Mouse (Mus musculus) gastrocnemius, adult 8-10 months (tissue): ENCODE measurements around the gene Atp9a. TPM values are rescaled to one million over a fixed set of nuclear protein-coding genes. Genes with fewer than 3 reads are reported as not detected.

Experiments used
- DNase-seq, 2 experiments: peaks; one replicate each; pipeline ENCODE4 v3.0.0; 2022; ENCODE audit warnings: low spot score in 2 of 2
- total RNA-seq, 4 experiments: library from RNA; stranded (reverse); gene quantifications; 2 replicates each; pipeline ENCODE4 v1.2.4; 2022

Atp9a gene
- total RNA-seq, 4 experiments from 2014 or later: 23.0 to 28.0 (median 26.2) TPM

DNA sequence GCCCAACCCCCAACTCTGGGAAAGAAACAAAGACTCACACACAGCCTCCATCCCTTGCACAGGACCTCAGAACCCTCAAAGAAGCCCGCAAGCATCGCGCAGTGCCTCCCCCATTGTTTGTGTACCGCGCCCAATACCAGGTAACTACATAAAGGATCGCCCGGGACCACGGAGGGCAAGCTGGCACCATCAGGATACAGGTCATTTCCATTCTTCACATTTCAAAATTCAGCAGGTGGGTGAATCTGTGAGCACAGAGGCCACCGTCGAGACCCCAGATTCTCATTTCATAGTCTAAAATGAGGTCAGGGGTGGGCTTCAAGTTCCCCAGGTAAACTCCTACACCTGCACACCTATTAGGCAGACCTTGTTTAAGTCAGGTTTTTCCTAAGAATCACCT lies 1.7 kb downstream of the Atp9a start:
- DNase-seq: no peak

- DNase-seq: no peak
Observed at GRCm38 (mm10) chr2:168738854-168739253, 3.4 kb downstream of the Atp9a start.

DNA sequence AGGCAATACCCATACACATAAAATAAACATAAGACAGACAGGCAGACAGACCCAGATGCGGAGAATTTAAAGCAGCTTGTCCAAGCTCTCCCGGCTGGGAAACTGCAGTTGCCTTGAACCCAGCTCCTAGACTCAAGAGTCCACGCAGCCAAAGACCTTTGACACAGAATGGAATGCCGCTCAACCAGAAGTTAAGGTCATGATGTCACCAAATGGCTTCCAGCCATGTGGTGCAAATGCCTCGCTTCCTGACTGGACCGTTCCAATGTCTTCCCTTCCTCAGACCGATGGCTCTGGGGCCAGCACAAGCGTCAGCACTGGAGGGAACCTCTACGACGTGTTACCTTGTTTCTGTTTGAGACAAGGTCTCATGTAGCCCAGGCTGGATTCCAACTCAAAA lies 4.3 kb downstream of the Atp9a start:
- DNase-seq: no peak

DNA sequence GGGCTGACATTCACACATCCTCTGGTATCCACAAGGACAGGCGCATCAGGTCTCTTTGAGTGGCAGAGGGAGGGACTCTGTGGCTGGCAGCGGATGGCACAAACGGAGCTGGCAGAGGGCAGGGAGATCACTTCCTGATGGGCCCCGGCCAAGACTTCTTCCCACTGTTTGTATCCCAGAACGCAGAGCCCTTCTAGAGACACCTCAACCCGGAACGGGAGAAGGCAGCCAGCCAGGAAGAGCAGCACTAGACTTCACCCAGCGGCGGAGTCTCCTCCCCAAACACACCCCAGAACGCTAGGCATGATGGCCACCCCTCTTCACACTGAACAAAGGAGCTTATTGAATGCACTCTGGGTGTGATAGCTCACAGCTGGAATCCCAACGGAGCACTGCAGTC lies 8.2 kb downstream of the Atp9a start:
- DNase-seq: no peak

GRCm38 (mm10) chr2:168731258-168731657 lies 11.0 kb downstream of the Atp9a start:
- no peak for DNase-seq

DNA sequence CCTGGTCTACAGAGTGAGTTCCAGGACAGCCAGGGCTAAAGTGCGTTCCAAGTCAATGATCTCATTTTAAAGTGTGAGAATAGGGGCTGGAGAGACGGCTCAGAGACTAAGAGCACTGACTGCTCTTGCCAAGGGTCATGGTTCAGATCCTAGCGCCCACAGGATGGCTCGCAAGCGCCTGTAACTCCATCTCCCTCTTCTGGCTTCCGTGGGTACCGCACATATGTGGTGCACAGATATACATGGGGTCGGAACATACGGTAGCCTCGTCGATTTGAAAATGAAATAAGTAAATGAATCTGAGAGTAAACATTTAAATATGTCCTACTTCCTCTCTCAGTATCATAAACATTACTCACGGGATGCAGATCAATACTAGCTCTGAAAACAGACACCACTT lies 12.5 kb downstream of the Atp9a start:
- DNase-seq: no peak

GRCm38 (mm10) chr2:168728045-168728444 lies 14.2 kb downstream of the Atp9a start:
- DNase-seq: peak in 1 of 2 experiments; percentile 65

GRCm38 (mm10) chr2:168726007-168726406 lies 16.2 kb downstream of the Atp9a start:
- DNase-seq: no peak

DNA sequence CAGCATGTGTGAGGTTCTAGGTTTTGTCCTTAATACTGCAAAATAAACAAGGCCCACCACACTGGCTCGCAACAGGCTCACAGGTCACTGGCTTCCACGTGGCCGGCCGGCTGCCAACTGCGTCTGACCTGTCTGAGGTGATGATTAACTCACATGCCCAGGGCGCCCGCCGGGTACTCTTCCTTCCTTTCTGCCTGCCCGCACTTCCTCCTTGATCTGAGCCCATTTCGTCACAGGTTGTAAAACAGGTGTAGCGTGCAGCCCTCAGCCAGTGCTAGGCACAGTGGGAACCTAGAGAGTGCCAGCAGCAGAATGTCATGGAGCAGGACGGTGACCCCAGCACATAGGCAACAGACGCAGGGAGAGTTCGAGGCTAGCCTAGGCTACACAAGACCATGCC lies 20.9 kb downstream of the Atp9a start:
- DNase-seq: no peak

DNA sequence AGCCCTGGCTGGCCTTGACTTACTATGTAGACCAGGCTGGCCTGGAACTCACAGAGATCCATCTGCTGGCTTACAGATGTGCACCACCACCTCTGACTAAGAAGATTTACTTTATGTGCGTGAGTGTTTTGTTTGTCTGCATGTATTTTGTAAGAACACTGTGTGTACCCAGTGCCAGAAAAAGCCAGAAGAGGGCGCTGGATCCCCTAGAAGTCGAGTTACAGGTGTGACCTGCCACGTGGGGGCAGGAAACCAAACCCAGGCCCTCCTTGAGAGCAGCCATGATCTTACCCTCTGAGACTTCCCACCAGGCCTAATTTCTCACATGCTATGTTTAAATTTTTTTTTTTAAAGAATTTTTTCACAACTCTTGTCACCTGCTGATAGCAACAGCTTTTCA lies 22.5 kb downstream of the Atp9a start:
- no peak for DNase-seq

DNA sequence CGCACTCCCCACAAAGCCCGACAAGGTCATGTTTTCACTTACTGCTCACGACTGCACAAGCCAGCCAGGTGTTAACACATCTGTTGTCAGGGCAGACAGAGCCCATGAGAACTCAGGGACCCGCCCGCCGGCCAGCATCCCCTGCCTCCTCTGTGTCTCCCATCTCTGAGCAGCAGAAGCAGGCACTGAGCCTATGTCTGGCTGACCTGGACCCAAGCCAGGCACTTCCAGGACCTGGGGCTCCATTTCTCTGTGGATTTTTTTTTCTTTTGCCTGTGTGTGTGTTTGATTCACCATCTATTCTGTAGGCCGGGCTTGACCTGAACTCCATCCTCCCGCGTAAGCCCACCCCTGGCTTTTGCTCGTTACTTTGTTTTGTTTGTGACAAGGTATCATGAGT lies 23.5 kb downstream of the Atp9a start:
- no peak for DNase-seq

DNA sequence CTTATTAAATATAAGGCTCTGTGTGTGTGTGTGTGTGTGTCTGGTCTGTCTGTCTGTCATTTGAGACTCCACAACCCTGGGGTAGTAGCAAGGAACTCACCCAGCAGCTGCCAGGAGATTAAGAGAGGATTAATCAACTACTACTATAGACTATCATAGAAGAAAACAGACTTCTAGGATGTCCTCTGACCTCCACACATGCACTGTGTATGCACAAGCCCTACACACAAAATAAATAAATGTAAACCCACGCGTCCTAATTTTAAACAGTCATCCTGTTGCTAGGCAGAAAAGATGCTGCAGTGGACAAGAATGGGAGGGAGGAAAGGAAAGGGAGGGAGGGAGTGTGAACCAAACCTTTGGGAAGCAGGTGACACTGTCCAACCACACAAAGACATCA lies 23.9 kb downstream of the Atp9a start:
- DNase-seq: no peak

DNA sequence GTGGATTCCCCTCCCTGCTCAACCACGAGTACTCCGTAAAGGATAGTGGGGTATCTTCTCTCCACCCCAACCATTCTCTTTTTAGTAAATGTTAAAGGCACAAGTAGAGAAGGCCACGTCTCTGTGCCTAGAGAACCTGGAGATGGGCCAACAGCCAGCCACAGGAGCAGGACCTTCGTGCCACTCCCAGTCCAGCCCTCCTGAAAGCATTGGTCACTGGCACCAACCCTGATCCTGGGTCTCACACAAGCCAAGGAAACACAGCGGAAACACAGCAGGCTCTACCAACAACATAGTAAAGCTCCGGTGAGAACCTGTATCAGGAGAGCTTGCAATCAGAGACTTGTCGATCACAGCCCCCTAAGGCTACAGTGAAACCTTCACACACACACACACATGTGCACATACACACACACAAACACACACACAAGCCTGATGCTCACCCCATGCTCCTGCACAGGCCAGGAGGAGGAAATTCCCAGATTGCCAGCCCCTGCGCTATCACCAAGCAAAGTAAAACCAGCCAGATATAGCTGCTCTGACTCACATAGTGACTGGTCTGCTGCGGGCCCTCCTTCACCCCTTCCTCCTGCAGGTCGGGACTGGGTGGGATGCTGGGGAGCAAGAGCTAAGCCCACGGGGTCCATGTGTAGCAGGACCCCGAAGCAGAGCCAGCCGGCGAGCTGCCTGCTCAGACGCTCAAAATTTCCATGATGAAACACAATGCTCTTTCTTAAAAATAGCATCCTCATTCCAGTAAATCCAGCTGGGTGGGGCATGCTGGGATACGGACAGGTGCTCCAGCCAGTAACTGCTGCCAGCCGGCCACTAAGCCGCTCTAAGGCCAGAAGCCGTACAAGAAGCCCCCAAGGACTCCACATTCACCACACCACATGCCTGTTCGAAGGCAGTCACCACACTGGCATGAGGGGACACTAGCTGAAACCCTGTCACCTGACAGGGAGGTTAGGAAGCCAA lies 29.7 kb downstream of the Atp9a start:
- no peak for DNase-seq

DNA sequence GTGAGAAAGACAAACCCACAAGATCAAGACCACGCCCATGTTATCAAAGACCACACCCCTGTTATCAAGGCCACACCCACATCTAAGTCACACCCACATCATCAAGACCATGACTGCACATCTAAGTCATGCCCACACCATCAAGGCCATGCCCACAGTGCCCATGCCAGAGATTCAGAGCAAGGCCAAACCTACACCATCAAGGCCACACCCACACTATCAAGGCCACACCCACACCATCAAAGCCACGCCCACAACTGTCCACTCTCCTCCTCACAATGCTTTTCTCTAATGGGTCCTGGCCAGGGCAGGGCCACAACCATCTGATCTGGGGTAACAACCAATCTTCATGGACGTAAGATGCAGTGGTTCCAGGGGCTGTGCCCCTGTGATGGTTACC lies 31.2 kb downstream of the Atp9a start:
- no peak for DNase-seq

- DNase-seq: no peak
Observed at GRCm38 (mm10) chr2:168707766-168708165, 34.4 kb downstream of the Atp9a start.

DNA sequence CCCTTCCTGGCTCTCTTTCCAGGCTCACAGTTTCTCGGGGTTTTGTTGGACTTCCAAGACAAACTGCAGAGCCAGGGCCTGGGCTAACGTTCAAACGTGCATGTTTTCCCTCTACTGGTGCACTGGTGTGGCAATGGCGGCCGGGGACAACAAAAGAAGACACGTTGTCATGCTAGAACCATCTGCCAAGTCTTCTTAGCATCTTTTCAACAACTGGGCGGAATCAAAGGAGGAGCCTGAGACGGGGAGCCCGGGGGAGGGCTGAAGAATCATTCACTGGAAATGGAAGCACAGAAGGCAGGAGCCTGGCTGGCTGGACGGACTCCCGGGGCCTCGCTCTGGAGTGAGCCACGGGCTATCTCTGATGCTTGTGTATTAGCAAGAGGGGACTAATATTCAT lies 39.9 kb downstream of the Atp9a start:
- no peak for DNase-seq

- DNase-seq: no peak
Observed at GRCm38 (mm10) chr2:168695027-168695403, 47.2 kb downstream of the Atp9a start.

DNA sequence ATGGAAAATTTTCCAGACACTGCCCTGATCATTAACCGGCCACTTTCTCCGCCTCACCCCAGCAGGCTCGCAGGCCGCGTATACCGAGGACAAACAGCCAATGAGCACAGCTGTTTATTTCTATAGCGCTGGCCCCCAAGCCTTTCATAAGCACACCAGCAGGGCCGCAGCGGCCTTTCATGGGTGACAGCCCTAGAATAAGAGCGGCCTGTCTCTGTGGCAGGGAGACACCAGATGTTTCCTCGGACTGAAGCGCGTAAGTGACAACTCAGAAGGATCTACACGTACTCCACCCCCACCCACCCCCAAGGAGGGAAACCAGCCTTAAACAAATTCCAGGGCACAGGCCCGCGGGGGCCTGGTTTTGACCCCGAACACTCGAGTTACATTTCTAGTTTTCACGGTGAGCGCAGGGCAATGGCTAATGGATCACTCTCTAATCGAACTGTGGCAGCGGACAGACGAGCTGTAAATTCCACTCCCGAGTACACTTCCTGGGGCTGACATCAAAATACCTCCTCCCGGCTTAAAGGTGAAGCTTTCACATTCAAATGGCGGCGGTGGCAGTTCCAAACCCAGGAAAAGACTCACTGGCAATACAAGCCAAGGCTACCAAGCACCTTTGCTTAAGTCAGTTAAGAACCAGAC lies 47.7 kb downstream of the Atp9a start:
- no peak for DNase-seq

DNA sequence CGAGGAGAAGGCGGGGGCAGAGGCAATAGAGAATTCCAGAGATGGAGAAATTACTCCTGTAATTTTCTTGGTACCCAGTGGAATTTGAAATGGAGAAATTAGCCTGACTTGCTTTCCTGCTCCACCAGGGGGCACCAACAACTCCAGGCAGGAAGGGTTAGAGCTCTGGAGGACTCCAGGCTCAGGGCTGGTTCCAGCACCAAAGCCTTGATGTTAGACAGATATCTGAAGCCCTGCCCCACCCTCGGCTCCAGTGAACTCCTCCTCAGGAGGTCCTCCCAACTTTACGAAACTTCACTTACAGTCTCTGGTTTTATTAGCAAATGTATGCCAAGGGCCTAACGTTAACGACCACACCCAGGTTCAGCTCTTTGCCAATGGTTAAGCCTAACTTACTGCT lies 50.4 kb downstream of the Atp9a start:
- DNase-seq: peak; percentile 20 to 31

- no peak for DNase-seq
Observed at GRCm38 (mm10) chr2:168687326-168687725, 54.9 kb downstream of the Atp9a start.

DNA sequence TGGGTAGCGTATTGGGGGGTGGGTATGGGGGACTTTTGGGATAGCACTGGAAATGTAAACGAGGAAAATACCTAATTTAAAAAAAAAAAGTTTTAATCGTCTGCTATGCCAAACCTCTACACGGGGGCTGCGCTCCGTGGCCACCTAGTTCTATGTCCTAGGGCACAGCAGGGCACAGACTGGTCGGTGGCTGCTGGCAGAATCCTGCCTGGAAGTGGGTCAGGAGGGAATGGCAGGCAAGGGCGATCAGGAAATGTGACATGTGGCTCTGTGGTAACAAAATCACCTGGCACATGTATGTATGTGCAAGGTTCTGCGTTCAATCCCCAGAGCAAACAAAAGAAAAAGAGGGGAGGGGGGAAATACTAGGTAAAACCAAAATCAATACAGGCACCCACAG lies 56.3 kb downstream of the Atp9a start:
- DNase-seq: no peak

DNA sequence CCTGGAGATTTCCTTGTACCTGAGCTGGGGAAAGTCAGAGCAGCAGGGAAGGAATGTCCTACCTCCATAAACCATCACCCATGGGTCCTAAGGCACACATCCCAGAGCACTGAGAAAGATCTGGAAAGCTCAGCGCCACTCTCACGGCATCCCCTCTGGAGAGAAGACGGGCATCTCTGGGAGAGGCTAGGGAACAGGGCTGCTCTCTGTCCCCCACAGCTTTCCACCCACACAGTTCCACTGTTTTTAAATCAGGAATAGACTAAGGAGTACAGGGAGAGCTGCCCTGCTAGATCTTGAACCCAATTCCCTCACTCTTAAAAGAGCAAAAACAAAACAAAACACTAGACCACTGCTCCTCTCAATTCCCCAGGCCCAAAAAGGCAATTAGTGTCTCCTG lies 57.5 kb downstream of the Atp9a start:
- no peak for DNase-seq
